Mouse (Mus musculus): ENCODE results near the gene Ankrd55.

- TF ChIP-seq CTCF (IDR thresholded peaks at IDR 0.05; ENCODE audit: low read depth): no peak
- TF ChIP-seq EP300 (optimal IDR thresholded peaks at IDR 0.05): no peak
Observed at GRCm38 (mm10) chr13:112318124-112318523, 29.9 kb downstream of the Ankrd55 start.
